In genomic region chr1:180363317-180363716, GRCm38 (mm10) we compare ENCODE assay signal across 12 mouse cellular contexts. TPM values are rescaled to one million over a fixed set of nuclear protein-coding genes. Genes with fewer than 3 reads are reported as not detected.
DNase-seq lines count a peak whose midpoint lies in the region; ATAC-seq and TF ChIP-seq lines count a peak whose summit lies in the region.
"Had no signal": no experiment of that assay in that cellular context is flagged by ENCODE, and none has a peak within 500 bp of the region (broad histone marks: within the 10 kb centered on the region; RNA-seq: fewer than 3 reads in every experiment).

No protein-coding gene starts in this region.

- no peak overlapping the region for H3K4me3 ChIP-seq in heart, embryonic 12.5 days
- H3K4me3 ChIP-seq in kidney, postnatal 0 days (replicated peaks; ENCODE audit: low read depth, low read length) = no peak overlapping the region
- no peak overlapping the region for H3K4me3 ChIP-seq in brown adipose tissue, adult 24 weeks (ENCODE audit: insufficient read depth, low read depth, low read length)
- H3K4me3 ChIP-seq in liver, postnatal 0 days (ENCODE audit: low read depth, low read length) = no peak overlapping the region
- H3K4me3 ChIP-seq: forebrain, embryonic 10.5 days had no signal

- 31% methylated on average over 3 of the region's 3 CpGs for WGBS in heart, embryonic 12.5 days
- WGBS in kidney, postnatal 0 days = 74% methylated on average over 3 of the region's 3 CpGs
- 52% methylated on average over 3 of the region's 3 CpGs for WGBS in liver, postnatal 0 days (ENCODE audit: insufficient replicate concordance)

- H3K9ac ChIP-seq in heart, embryonic 12.5 days = no peak overlapping the region
- no peak overlapping the region for H3K9ac ChIP-seq in kidney, postnatal 0 days (ENCODE audit: low read depth, low read length)
- no peak overlapping the region for H3K9ac ChIP-seq in liver, postnatal 0 days (replicated peaks)

- TF ChIP-seq EP300 in liver, postnatal 0 days (IDR thresholded peaks at IDR 0.05; ENCODE audit: low read depth) = no peak

- H3K36me3 ChIP-seq in heart, embryonic 12.5 days = 0 out of 2 replicates have a peak, but pooled peaks cover 4% of the 10 kb centered on the region
- H3K36me3 ChIP-seq in kidney, postnatal 0 days (ENCODE audit: insufficient read depth, low read length) = no peaks in the 10 kb centered on the region
- no peaks in the 10 kb centered on the region for H3K36me3 ChIP-seq in liver, postnatal 0 days (replicated peaks; ENCODE audit: insufficient read depth, low read length)
- H3K36me3 ChIP-seq: forebrain, embryonic 10.5 days had no signal

- no peaks in the 10 kb centered on the region for H3K9me3 ChIP-seq in heart, embryonic 12.5 days (replicated peaks)
- H3K9me3 ChIP-seq in kidney, postnatal 0 days (replicated peaks; ENCODE audit: low read length) = no peaks in the 10 kb centered on the region
- no peaks in the 10 kb centered on the region for H3K9me3 ChIP-seq in liver, postnatal 0 days (ENCODE audit: low read length)
- H3K9me3 ChIP-seq: forebrain, embryonic 10.5 days had no signal

- peaks cover 74% of the 10 kb centered on the region for H3K4me1 ChIP-seq in heart, embryonic 12.5 days (replicated peaks)
- H3K4me1 ChIP-seq in kidney, postnatal 0 days (replicated peaks; ENCODE audit: insufficient read depth, low read length) = peaks cover 51% of the 10 kb centered on the region
- peaks cover 59% of the 10 kb centered on the region for H3K4me1 ChIP-seq in brown adipose tissue, adult 24 weeks (ENCODE audit: control insufficient read depth, insufficient read depth, insufficient read length, low read length)
- peaks cover 34% of the 10 kb centered on the region for H3K4me1 ChIP-seq in liver, postnatal 0 days (ENCODE audit: insufficient read depth)

- TF ChIP-seq CTCF in kidney, postnatal 0 days (IDR thresholded peaks at IDR 0.05; ENCODE audit: low read depth) = no peak
- no peak for TF ChIP-seq CTCF in liver, postnatal 0 days (IDR thresholded peaks at IDR 0.05; ENCODE audit: low read depth)

- peak overlapping the region; percentile 61 for H3K27ac ChIP-seq in heart, embryonic 12.5 days (ENCODE audit: poor library complexity, severe bottlenecking)
- H3K27ac ChIP-seq in kidney, postnatal 0 days = peak overlapping the region; percentile 60
- peak overlapping the region; percentile 52 for H3K27ac ChIP-seq in brown adipose tissue, adult 24 weeks (replicated peaks; ENCODE audit: low read depth, low read length)
- peak overlapping the region; percentile 29; the same call in 1 of the 2 replicates for H3K27ac ChIP-seq in liver, postnatal 0 days (ENCODE audit: low read depth)
- H3K27ac ChIP-seq: forebrain, embryonic 10.5 days had no signal

- DNase-seq in heart, postnatal 36 days = no peak
- no peak for DNase-seq in kidney, postnatal 0 days (ENCODE audit: low spot score)
- no peak for DNase-seq in kidney, postnatal 14 days
- DNase-seq in liver, postnatal 0 days = no peak
- DNase-seq in frontal cortex, postnatal 25 days (ENCODE audit: low spot score in 2 of 2) = no peak
- no peak for DNase-seq in right cerebral cortex, postnatal 25 days
- DNase-seq: cerebellum, adult 18-20 months; gastrocnemius, postnatal 36 days; layer of hippocampus, adult 9-11 months had no signal

- no peak for ATAC-seq in heart, embryonic 12.5 days (ENCODE audit: insufficient number of reproducible peaks, low FRiP score)
- ATAC-seq in kidney, postnatal 0 days (replicated peaks; ENCODE audit: low FRiP score, low read depth) = no peak
- ATAC-seq in liver, postnatal 0 days = no peak

- peaks cover 6% of the 10 kb centered on the region for H3K27me3 ChIP-seq in heart, embryonic 12.5 days (replicated peaks)
- no peaks in the 10 kb centered on the region for H3K27me3 ChIP-seq in kidney, postnatal 0 days (ENCODE audit: insufficient read depth, low read length)
- no peaks in the 10 kb centered on the region for H3K27me3 ChIP-seq in liver, postnatal 0 days (ENCODE audit: insufficient read depth, low read length)

- peak overlapping the region; percentile 31 for H3K4me2 ChIP-seq in heart, embryonic 12.5 days
- peak overlapping the region; percentile 23; the same call in 1 of the 2 replicates for H3K4me2 ChIP-seq in kidney, postnatal 0 days (ENCODE audit: low read length)
- no peak overlapping the region for H3K4me2 ChIP-seq in liver, postnatal 0 days (ENCODE audit: low read depth, low read length)

- intact Hi-C loops in heart, postnatal 36 days (cut with DNase I) = no loop called here

RNA-seq across cellular contexts. Expression of gene Itpkb, which starts 33.0 kb away (rescaled TPM):
- 7.2 and 9.1 TPM in 2 replicates for polyA plus RNA-seq in heart, embryonic 12.5 days (2016; fragmentation: Nextera tagmentation; extraction: Ambion mirVana)
- total RNA-seq in heart, postnatal 36 days (2021) = 10 to 100 TPM; 55.1 to 60.7 TPM
- 6.8 and 7.1 TPM in 2 replicates for polyA plus RNA-seq in kidney, postnatal 0 days (2015; fragmentation: Nextera tagmentation; extraction: Ambion mirVana)
- polyA plus RNA-seq in brown adipose tissue, adult 24 weeks (2012; ENCODE audit: insufficient read depth, insufficient read length, missing spikeins) = 15.8 and 21.6 TPM in 2 replicates
- polyA plus RNA-seq in liver, postnatal 0 days (2015; fragmentation: Nextera tagmentation; extraction: Ambion mirVana) = 1.3 and 1.4 TPM in 2 replicates
